Mouse (Mus musculus): Measurements from ENCODE around the gene Fam216b.

Fam216b gene

GRCm38 (mm10) chr14:78043079-78043478, 45.7 kb downstream of the Fam216b start:
- DNase-seq (ENCODE audit: low spot score in 2 of 2), result no peak

GRCm38 (mm10) chr14:78041886-78042526, 46.8 kb downstream of the Fam216b start:
- DNase-seq (ENCODE audit: low spot score in 2 of 2), result no peak

- no peak for DNase-seq (ENCODE audit: low spot score in 2 of 2)
These were observed 48.2 kb downstream of the Fam216b start for GRCm38 (mm10) chr14:78040643-78041042.

GRCm38 (mm10) chr14:78038876-78039275, 49.9 kb downstream of the Fam216b start:
- DNase-seq (ENCODE audit: low spot score in 2 of 2), result no peak
